Mouse (Mus musculus) cerebellum, adult (tissue): ENCODE results near the gene Gbgt1.

Experiments
- ATAC-seq: cut with Nextera tagmentation; 2 replicates; pipeline ENCODE4 v1.9.2; 2017; ENCODE audit warnings: mild to moderate bottlenecking, moderate library complexity, mixed read lengths; ENCODE audit not compliant: insufficient number of reproducible peaks, low FRiP score, low TSS enrichment

Gbgt1 gene

DNA sequence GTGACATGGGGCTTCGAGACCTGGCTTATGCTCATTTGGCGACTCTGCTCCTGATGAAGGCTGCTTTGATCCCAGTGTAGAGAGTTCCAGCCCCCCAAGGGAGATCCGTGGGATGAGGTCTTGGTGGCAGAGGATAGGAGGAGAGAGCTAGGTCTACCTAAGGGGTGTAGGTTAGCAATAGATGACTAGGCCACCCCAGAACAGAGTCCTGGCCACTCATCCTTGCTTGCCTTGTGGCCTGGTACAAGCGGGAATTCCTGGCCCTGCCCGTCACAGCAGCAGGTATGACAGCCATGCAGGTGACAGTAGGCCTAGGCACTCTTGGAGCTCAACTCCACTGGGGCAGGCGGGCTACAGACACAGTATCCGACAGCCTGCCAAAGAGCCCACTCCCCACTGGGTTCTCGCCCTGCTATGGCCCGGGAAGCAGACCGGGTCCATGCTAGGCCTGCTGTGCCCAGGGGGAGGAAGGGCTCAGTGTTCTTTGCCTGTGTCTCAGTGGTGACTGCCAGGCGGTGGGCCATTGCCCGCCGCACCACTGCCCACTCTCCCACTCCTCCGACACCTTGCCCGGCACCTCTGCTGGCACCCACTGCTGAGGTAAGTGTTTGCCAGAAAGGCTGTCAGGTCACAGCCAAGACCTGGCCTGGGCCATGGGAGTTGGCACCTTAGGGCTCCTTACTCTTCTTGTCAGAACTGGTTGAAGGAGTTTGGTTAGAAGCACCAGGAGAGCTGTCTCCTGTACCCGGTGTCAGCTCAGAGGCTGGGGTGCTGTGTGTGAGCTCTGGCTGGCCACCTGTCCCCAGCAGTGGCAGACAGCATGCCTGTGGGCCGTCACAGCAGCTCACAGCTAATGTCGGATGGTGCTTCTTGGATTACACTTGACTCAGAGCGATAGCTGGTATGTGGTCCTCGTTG lies 31.0 kb downstream of the Gbgt1 start:
- no peak for ATAC-seq

GRCm38 (mm10) chr2:28528354-28528730 lies 31.7 kb downstream of the Gbgt1 start:
- ATAC-seq = no peak

- ATAC-seq = no peak
Measured at GRCm38 (mm10) chr2:28529856-28530255, 33.2 kb downstream of the Gbgt1 start.

- no peak for ATAC-seq
Measured at GRCm38 (mm10) chr2:28530311-28530710, 33.6 kb downstream of the Gbgt1 start.

DNA sequence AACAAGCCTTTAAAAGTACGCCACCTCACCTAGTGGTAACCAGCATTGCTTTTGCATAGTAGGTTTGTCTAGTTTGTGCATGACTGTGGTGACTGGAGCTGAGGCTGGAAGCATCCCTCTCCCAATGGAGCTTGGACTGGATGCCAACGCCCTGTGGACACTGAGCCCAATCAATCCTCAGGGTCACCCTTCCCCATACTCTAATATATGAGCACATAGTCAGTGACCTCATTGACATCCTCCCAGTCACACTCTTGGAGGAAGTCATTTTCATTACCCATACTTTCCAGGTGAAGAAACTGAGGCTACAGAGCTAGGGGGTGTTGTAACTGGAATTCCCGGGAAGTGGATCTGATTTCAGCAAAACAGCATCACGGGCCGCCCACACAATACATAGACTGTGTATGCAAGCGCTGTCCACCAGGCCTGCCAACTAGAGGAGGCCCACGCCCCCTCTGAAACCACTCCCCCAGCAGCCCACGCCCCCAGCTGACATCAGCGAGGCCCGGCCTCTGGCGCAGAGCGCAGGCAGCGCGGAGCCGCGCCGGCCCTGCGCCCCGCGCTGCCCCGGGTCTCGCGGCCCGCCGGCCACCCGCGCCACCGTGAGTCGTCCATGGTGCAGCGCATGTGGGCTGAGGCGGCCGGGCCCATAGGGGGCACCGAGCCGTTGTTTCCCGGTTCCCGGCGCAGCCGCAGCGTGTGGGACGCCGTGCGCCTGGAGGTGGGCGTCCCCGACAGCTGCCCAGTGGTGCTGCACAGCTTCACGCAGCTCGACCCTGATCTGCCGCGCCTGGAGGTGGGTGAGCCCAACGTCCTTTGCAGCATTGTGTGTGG lies 36.5 kb downstream of the Gbgt1 start:
- peak; percentile 69; the same call in 1 of the 2 replicates for ATAC-seq

GRCm38 (mm10) chr2:28533901-28534435 lies 37.3 kb downstream of the Gbgt1 start:
- no peak for ATAC-seq

DNA sequence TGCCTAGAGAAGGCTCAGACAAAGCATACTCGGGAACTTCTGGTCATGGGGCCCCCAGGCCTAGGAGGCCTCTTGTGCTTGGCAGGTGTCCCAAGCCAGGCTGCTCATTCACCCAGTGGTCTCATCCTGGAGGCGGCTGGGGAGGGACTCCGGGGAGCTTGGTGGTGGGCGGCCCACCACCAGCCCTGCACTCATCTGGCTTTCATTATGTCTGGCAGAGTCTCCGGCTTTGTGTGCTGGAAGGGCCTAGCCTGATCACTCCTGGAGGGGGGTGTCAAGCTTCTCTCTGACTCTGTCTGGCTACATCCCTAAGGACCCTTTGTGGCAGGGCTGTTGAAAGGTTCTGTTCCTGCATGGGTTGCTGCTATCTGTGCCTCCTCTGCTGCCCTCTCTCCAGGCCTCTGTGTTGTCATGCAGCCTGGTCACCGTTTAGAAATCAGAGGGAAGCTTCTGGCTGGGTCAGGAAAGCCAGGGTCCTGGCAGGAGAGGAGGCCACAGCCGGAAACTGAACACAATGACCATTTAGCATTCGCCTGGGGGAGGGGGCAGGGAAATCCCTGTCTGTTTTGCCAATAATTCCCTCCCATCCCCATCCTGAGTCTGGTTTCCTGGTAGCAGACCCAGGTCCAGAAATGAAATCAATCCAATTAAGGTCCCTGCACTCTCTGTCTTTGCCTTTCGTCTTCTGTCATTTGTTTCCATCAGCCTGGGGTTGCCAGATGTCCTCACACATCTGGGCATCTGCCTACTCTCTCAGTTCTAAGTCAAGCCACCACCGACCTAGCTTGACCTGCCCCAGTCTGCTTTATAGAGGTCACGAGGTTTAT lies 38.0 kb downstream of the Gbgt1 start:
- ATAC-seq = no peak

- ATAC-seq = peak; percentile 54; the same call in 1 of the 2 replicates
Measured at GRCm38 (mm10) chr2:28535263-28535540, 38.5 kb downstream of the Gbgt1 start.

- peak; percentile 16; the same call in 1 of the 2 replicates for ATAC-seq
Measured at GRCm38 (mm10) chr2:28535650-28536049, 39.0 kb downstream of the Gbgt1 start.

DNA sequence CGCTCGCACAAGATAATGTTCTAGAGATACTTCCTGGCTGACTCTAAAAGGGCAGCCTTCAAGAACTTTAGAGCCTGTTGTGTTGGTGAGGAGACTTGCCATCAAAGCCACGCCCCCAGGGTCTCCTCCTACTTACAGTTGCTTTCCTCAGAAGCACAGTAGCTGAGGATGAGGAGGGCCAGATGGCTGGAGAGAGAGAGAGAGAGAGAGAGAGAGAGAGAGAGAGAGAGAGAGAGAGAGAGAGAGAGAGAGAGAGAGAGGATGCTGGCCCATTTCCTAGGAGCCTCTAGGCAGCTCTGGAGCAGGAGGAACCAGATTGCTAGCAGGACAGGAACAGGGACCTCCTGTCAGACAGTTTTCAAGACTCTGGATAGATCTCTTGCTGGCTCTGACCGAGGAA lies 39.5 kb downstream of the Gbgt1 start:
- ATAC-seq = no peak

DNA sequence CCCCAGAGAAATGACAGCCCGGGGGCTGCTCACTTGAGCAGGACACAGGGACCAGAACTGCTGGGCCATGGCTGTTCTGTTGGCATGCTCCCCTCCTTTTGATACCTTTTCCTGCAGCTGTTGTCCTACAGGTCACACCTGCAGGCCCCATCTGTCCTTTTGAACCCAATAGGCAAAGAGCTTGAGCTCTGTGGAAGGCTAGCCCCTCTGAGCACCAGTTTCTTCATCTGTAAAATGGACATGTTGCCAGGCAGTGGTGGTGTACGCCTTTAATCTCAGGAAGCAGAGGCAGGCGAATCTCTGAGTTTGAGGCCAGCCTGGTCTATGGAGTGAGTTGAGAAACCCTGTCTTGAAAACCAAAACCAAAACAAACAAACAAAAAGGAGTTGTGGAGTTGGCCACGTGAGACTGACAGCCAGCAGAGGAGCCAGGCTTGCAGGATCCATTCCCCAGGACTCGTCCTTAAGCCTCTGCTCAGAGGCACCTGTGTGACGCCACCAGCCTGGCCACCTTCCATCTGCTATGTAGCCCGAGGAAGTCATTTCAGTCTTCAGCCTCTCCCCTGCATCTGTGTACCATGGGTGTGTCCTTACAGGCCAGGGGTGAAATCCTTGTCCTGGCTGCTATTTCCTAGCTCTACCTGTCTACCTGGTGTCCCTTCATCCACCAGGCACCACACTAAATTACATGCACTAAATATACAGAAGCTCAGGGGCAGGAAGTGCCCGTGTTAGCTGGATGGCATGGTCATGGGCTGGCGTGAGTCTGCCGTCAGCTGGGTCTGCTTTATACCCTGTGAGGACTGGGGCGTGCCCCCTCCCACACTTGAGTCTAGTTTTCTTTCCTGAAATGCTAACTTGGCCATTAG lies 40.3 kb downstream of the Gbgt1 start:
- no peak for ATAC-seq

DNA sequence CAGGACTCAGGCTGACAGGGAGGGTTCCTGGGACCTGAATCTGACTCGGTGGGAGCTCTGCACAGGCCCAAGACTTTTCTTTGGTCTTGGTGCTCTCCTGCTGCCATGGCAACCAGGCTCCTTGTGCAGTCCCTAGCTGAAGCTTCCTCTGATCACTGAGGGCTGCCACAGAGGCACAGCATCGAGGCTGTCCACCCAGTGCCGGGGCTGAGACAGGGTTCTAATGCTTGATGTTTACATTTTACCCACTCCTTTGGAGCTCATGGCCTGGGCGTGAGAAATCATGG lies 40.9 kb downstream of the Gbgt1 start:
- no peak for ATAC-seq

- ATAC-seq = no peak
Measured at GRCm38 (mm10) chr2:28537995-28538816, 41.5 kb downstream of the Gbgt1 start.

- ATAC-seq = no peak
Measured at GRCm38 (mm10) chr2:28538817-28539128, 42.1 kb downstream of the Gbgt1 start.

GRCm38 (mm10) chr2:28539206-28539605 lies 42.5 kb downstream of the Gbgt1 start:
- no peak for ATAC-seq

- no peak for ATAC-seq
Measured at GRCm38 (mm10) chr2:28539949-28540348, 43.3 kb downstream of the Gbgt1 start.

DNA sequence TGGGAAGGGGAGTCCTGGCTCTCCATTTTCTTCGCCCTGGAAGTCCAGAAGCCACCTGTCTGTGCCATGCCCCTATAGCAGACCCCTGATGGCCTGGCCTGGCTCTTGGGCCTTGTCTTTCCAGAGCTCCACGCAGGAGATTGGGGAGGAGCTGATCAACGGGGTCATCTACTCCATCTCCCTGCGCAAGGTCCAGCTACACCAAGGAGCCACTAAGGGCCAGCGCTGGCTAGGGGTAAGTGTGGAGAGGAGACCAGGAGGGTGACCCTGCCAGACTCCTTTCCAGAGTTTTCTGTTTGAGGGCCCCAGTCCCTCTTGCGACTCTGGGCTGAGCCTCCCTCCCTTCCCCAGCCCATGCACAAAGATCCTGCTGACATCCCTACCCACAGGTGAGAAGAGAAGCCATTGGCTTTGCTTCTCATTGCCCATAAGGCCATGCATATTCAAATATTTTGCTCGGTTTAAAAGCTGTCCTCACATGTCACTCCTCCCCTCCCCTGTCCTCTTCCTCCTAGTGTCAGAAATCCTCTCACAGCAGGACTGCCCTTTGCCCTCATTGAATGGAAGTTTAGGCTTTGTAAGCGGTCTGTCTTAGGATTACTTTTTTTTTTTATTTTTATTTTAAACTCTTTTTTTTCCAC lies 44.0 kb downstream of the Gbgt1 start:
- no peak for ATAC-seq

- peak; percentile 47; the same call in 1 of the 2 replicates for ATAC-seq
Measured at GRCm38 (mm10) chr2:28543894-28544293, 47.2 kb downstream of the Gbgt1 start.
